Mouse (Mus musculus) A20 (cell line): Measurements from ENCODE around the gene Zfp653.

Source experiments
- DNase-seq: peaks from one replicate; pipeline ENCODE4 v3.0.0-alpha.2; 2011; ENCODE audit warnings: low read depth, low spot score

Gene Zfp653

GRCm38 (mm10) chr9:22030386-22030785 is 40.8 kb downstream of the Zfp653 start:
- DNase-seq = no peak

- no peak for DNase-seq
Measured at GRCm38 (mm10) chr9:22028467-22028866, 42.7 kb downstream of the Zfp653 start.

- DNase-seq = no peak
Measured at GRCm38 (mm10) chr9:22024592-22024991, 46.6 kb downstream of the Zfp653 start.

- DNase-seq = no peak
Measured at GRCm38 (mm10) chr9:22017208-22017825, 53.9 kb downstream of the Zfp653 start.

- DNase-seq = no peak
Measured at GRCm38 (mm10) chr9:22016245-22016644, 54.9 kb downstream of the Zfp653 start.

- DNase-seq = no peak
Measured at GRCm38 (mm10) chr9:22012731-22013130, 58.4 kb downstream of the Zfp653 start.

DNA sequence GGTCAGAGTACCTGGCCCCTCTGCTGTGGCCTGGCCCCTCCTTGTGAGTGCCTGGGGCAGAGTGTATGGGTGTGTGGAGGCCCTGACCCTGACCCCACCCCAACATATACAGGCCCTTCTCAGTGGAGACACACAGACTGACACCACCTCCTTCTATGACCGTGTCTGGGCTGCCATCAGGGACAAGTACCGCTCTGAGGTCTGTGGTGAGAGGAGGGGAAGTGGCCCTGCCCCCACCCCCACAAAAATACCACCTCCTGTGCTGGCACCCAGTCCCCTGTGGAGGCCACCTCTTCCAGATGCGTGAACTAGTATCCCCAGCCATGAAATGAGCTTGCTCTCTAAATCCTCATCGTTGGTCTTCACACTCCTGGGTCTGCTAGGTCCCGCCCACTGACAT is 60.1 kb downstream of the Zfp653 start:
- DNase-seq = no peak
